In the genomic region with DNA sequence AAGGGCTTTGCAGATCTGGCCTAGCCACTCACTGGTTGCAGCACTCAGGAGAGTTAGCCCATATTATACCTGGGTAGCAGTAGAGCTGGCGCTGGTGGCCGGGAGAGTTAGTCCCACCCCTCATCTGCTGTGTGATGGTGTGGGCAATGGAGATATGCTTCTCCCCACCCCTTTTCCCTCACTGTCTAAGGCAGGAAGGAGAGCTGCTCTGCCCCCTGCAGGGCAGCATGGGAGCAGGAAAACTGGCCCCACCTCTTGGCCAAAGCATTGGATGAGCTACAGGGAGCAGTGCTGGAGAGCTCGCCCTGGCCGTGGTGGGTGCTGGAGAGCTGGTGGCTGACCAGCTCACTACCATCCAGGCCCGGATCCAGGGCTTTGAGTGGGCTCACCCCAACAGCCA, we compare ENCODE assay signal across 12 mouse cellular contexts.
DNase-seq lines count a peak whose midpoint lies in the region; ATAC-seq and TF ChIP-seq lines count a peak whose summit lies in the region.
"Had no signal": no experiment of that assay in that cellular context is flagged by ENCODE, and none has a peak within 500 bp of the region (broad histone marks: within the 10 kb centered on the region; RNA-seq: fewer than 3 reads in every experiment).

No protein-coding gene starts in this region.

- H3K4me3 ChIP-seq in hindbrain, postnatal 0 days (ENCODE audit: low read length), result no peak overlapping the region
- H3K4me3 ChIP-seq in hindbrain, embryonic 13.5 days, result no peak overlapping the region
- no peak overlapping the region for H3K4me3 ChIP-seq in testis, adult 2 months (ENCODE audit: control insufficient read depth, low read depth, low read length)
- no peak overlapping the region for H3K4me3 ChIP-seq in forebrain, embryonic 13.5 days
- H3K4me3 ChIP-seq: embryonic facial prominence, embryonic 13.5 days had no signal

- TF ChIP-seq CTCF in hindbrain, postnatal 0 days (IDR thresholded peaks at IDR 0.05; ENCODE audit: low read depth), result peak; percentile 34
- TF ChIP-seq CTCF in testis, adult 2 months (IDR thresholded peaks at IDR 0.05; ENCODE audit: control insufficient read depth, insufficient read depth, insufficient replicate concordance, low read depth, low read length), result peak; percentile 10; the same call in 1 of the 2 replicates

- ATAC-seq in hindbrain, postnatal 0 days, result no peak
- no peak for ATAC-seq in hindbrain, embryonic 13.5 days (ENCODE audit: low FRiP score)
- peak; percentile 60 to 68; a peak in 3 of 4 replicates for ATAC-seq in hematopoietic stem cell, adult 5-6 weeks (replicated peaks in 1 of 2; ENCODE audit: insufficient read depth in 1 of 2, low FRiP score in 2 of 2, low TSS enrichment in 1 of 2, low read depth in 1 of 2, poor library complexity in 2 of 2, severe bottlenecking in 2 of 2)
- ATAC-seq in forebrain, embryonic 13.5 days, result no peak

- no peak for TF ChIP-seq POLR2A in testis, adult 2 months (IDR thresholded peaks at IDR 0.05; ENCODE audit: control insufficient read depth, low read depth, low read length)

- no peaks in the 10 kb centered on the region for H3K9me3 ChIP-seq in hindbrain, postnatal 0 days (ENCODE audit: low read length)
- H3K9me3 ChIP-seq in hindbrain, embryonic 13.5 days, result no peaks in the 10 kb centered on the region
- no peaks in the 10 kb centered on the region for H3K9me3 ChIP-seq in forebrain, embryonic 13.5 days (replicated peaks)
- H3K9me3 ChIP-seq: embryonic facial prominence, embryonic 13.5 days had no signal

- no peak for DNase-seq in hindbrain, postnatal 0 days (ENCODE audit: low spot score)
- DNase-seq in testis, postnatal 10 days (ENCODE audit: low spot score), result no peak
- no peak for DNase-seq in MN1 (ENCODE audit: low spot score)
- no peak for DNase-seq in embryo, embryonic 9.5 days (ENCODE audit: extremely low spot score)
- DNase-seq: cerebellum, adult 11-12 months; lung, postnatal 4 days; right cerebral cortex, adult 18-20 months had no signal

- WGBS in hindbrain, postnatal 0 days, result 72% methylated on average over 5 of the region's 5 CpGs
- 72% methylated on average over 5 of the region's 5 CpGs for WGBS in hindbrain, embryonic 13.5 days
- 71% methylated on average over 5 of the region's 5 CpGs for WGBS in forebrain, embryonic 13.5 days

- no peaks in the 10 kb centered on the region for H3K4me1 ChIP-seq in hindbrain, postnatal 0 days (ENCODE audit: insufficient read depth, low read length)
- peaks cover 3% of the 10 kb centered on the region for H3K4me1 ChIP-seq in hindbrain, embryonic 13.5 days (replicated peaks)
- no peaks in the 10 kb centered on the region; the same call in 1 of the 2 replicates for H3K4me1 ChIP-seq in testis, adult 2 months (ENCODE audit: control insufficient read depth, insufficient read depth, low read length)
- no peaks in the 10 kb centered on the region for H3K4me1 ChIP-seq in forebrain, embryonic 13.5 days
- H3K4me1 ChIP-seq: embryonic facial prominence, embryonic 13.5 days had no signal

- no peak overlapping the region for H3K27ac ChIP-seq in hindbrain, postnatal 0 days
- H3K27ac ChIP-seq in hindbrain, embryonic 13.5 days, result no peak overlapping the region
- H3K27ac ChIP-seq in testis, adult 2 months (ENCODE audit: control insufficient read depth, insufficient read depth, low read depth, low read length), result no peak overlapping the region
- no peak overlapping the region for H3K27ac ChIP-seq in forebrain, embryonic 13.5 days
- H3K27ac ChIP-seq: embryonic facial prominence, embryonic 13.5 days had no signal

- H3K27me3 ChIP-seq in hindbrain, postnatal 0 days (ENCODE audit: insufficient read depth, low read length), result no peaks in the 10 kb centered on the region; the same call in 1 of the 2 replicates
- peaks cover 29% of the 10 kb centered on the region for H3K27me3 ChIP-seq in hindbrain, embryonic 13.5 days
- H3K27me3 ChIP-seq in testis, adult 2 months (ENCODE audit: control insufficient read depth, insufficient read depth, low read length), result no peaks in the 10 kb centered on the region
- H3K27me3 ChIP-seq in forebrain, embryonic 13.5 days, result 0 out of 2 replicates have a peak, but pooled peaks cover 3% of the 10 kb centered on the region

- H3K4me2 ChIP-seq in hindbrain, postnatal 0 days (ENCODE audit: low read depth, low read length), result no peak overlapping the region
- no peak overlapping the region for H3K4me2 ChIP-seq in hindbrain, embryonic 13.5 days
- no peak overlapping the region for H3K4me2 ChIP-seq in forebrain, embryonic 13.5 days
- H3K4me2 ChIP-seq: embryonic facial prominence, embryonic 13.5 days had no signal

- H3K9ac ChIP-seq in hindbrain, postnatal 0 days (replicated peaks; ENCODE audit: low read length), result no peak overlapping the region
- no peak overlapping the region for H3K9ac ChIP-seq in hindbrain, embryonic 13.5 days
- H3K9ac ChIP-seq in forebrain, embryonic 13.5 days, result no peak overlapping the region
- H3K9ac ChIP-seq: embryonic facial prominence, embryonic 13.5 days had no signal

- no peaks in the 10 kb centered on the region for H3K36me3 ChIP-seq in hindbrain, postnatal 0 days (ENCODE audit: insufficient read depth, low read length)
- no peaks in the 10 kb centered on the region for H3K36me3 ChIP-seq in hindbrain, embryonic 13.5 days
- H3K36me3 ChIP-seq in testis, adult 2 months (ENCODE audit: control insufficient read depth, insufficient read depth, low read length), result no peaks in the 10 kb centered on the region
- H3K36me3 ChIP-seq in forebrain, embryonic 13.5 days (ENCODE audit: poor library complexity, severe bottlenecking), result no peaks in the 10 kb centered on the region
- H3K36me3 ChIP-seq: embryonic facial prominence, embryonic 13.5 days had no signal

Comparison
In these comparisons a context has a peak if more than half of its experiments do, and no peak if none do; other contexts are left out.
1. ATAC-seq: peak in hematopoietic stem cell, adult 5-6 weeks (2 of 2); none in hindbrain, postnatal 0 days (single experiment), hindbrain, embryonic 13.5 days (single experiment) and forebrain, embryonic 13.5 days (single experiment).